Mouse (Mus musculus) megakaryocyte, adult 5-6 weeks (primary cell): ENCODE results near the gene Gimap4. TPM values are rescaled to one million over a fixed set of nuclear protein-coding genes. Genes with fewer than 3 reads are reported as not detected.
A peak's percentile ranks its signal among the peaks of the same experiment; 100 is the strongest.

Experiments used
- ATAC-seq: 2 replicates; pipeline ENCODE4 v1.8.0; 2016; ENCODE audit warnings: mild to moderate bottlenecking, inconsistent platforms; ENCODE audit not compliant: poor library complexity, severe bottlenecking
- total RNA-seq, 2 experiments: library from RNA; stranded (forward) in 1 of 2; stranded (reverse) in 1 of 2; fragments of 153-499, 151-499 nt in 1 of 2; fragments of 221-1000, 200-1000 nt in 1 of 2; gene quantifications; 2 replicates each; pipeline versions ENCODE4 v1.2.3 to v1.2.4; 2015 to 2017

Gene Gimap4
- total RNA-seq, 2 experiments from 2014 or later = 24.2 to 46.0 TPM

DNA sequence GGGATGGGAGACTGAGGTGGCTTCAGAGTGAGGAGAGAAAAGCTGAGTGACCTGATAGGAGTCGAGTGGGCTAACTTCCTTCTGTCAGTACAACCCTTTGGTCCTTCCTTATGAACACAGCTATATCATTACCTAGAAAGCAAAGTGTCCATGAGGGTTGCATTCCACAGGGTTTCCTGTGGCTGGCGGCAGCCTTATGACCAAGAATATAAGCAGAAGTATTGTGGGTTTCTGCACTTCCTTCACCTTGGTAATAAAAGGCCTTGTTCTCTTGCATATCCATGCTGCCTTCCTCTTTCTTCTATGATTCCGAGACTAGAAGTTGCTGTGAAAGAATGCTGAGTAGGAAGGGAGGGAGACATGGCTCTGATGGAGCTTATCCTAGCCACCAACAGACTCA lies 14.5 kb downstream of the Gimap4 start:
- ATAC-seq = peak; percentile 78

DNA sequence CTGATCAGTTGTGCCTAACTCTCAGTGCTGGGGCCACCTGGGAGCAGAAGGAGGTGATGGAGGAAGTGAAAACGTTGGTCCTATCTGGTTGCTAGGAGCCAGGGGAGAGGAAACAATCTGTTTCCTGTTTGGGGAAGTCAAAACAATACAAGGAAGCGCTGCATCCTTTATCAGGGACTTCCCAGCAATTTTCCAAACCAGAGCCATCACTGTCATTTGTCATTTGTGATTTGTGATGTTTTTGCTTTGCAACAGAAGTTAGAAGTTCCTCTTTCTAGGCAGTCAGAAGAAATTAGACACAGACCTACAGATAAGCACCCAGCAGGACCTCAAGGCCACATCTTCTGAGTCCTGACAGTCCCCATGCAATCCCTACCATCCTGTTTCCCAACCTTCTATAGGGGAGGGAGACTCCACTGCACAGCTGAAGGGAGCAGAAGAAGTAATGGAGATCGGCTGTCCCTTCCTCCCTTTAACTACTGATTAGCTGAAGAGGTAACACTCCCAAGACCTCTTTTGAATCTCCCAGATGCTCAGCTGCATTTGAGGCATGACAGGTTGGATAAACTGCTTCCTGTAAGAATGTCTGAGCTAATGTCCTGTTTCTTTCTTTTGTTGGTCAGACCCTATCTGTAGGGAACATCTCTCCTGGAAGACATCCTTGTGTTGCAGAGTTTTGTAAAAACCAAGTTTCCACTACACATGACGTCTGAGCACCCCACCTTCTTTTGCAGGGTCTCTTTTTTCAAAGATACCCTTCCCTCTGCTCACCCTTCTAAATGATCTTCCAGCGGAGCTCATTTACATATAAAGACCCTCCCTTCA lies 16.1 kb downstream of the Gimap4 start:
- peak; percentile 38; the same call in 1 of the 2 replicates for ATAC-seq

- no peak for ATAC-seq
These were observed 17.8 kb downstream of the Gimap4 start for GRCm38 (mm10) chr6:48702146-48702545.

GRCm38 (mm10) chr6:48702601-48703000 lies 18.3 kb downstream of the Gimap4 start:
- ATAC-seq = no peak

GRCm38 (mm10) chr6:48704146-48704545 lies 19.8 kb downstream of the Gimap4 start:
- no peak for ATAC-seq

DNA sequence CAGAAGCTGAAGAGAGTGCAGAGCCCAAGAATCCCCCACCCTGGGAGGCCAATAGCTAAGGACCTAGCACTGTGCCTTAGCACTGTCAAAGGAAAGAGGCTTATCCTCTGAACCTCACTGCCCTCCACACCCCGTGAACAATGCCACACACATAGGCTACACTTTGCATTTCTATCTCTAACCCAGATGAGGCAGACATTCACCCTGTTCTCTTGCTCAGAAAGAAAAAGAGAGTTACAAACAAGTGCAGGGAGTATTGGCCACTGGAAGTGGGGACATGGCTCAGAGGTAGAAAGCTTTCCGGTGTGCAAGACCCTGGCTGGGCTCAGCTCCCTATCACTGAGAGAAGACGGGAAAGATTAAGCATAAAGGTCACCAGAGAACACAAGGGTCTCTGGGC lies 21.8 kb downstream of the Gimap4 start:
- no peak for ATAC-seq

- ATAC-seq = peak; percentile 80
These were observed 34.1 kb downstream of the Gimap4 start, which contains the start of the genes Gm28053 and Gimap7 for GRCm38 (mm10) chr6:48718455-48718854. Gene Gm28053, plus strand, starts transcription at chr6:48718607. Gene Gimap7, plus strand, starts transcription at chr6:48718621.

DNA sequence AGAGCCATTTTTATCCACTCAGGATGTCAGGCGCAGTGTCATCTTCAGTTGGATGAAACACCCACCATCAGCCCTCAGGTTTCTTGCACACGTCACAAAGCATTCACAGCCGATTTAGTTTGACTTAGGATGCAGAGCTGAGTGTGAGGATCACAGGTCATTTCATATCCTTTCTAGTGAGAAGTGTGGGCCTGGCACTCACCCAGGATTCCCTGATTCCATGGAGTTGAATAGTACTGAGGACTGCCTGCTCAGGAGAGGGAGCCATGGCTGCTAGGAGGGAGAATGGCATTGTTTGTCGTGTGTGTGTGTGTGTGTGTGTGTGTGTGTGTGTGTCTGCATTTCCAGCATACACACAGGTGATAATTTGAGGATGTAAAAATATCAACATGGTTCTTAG lies 36.0 kb downstream of the Gimap4 start:
- no peak for ATAC-seq

GRCm38 (mm10) chr6:48723468-48723867 lies 39.1 kb downstream of the Gimap4 start:
- peak; percentile 20; the same call in 1 of the 2 replicates for ATAC-seq

GRCm38 (mm10) chr6:48725476-48725875 lies 41.1 kb downstream of the Gimap4 start:
- peak; percentile 49 for ATAC-seq

- ATAC-seq = peak; percentile 36
These were observed 43.4 kb downstream of the Gimap4 start for GRCm38 (mm10) chr6:48727761-48728160.

DNA sequence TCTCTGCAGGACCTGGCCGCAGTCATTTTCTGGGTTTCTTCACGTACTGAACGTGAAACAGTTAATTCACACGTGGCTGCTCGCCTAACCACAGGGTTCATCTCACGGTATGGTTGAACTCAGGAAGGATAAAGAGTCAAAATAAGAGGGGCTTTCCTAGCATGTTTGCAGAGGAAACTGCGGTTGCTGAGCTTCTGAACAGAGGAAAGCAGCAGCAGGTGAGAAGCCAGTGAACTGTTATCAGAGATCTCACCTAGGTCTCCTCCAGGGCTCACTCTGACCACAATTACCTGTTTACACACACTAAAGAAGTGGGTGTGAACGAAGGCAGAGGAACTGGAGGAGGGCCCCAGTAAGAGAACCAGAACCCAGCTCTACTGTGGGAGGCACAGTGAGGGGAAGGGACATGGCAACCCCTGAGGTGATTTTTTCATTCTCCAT lies 48.5 kb downstream of the Gimap4 start:
- peak; percentile 68 for ATAC-seq

DNA sequence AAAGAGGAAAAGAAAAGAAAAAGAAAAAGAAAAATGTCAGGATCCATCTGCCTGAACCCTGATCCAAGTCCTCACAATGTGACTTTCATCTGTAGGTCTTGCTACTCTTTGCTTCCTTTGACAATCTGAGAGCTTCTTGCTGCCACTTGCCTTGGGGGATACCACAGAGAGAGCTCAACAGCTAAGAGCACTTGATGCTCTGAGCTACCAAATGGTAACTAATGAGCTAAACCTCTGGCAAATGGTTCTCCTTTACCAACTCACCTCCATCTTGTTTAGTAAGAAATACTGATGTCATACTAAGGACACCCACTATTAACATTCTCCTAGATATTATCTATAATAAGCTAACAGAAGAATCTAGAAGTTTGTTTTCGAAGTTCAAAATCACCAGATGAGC lies 49.3 kb downstream of the Gimap4 start:
- no peak for ATAC-seq

GRCm38 (mm10) chr6:48737053-48737452 lies 52.7 kb downstream of the Gimap4 start:
- peak; percentile 31; the same call in 1 of the 2 replicates for ATAC-seq

DNA sequence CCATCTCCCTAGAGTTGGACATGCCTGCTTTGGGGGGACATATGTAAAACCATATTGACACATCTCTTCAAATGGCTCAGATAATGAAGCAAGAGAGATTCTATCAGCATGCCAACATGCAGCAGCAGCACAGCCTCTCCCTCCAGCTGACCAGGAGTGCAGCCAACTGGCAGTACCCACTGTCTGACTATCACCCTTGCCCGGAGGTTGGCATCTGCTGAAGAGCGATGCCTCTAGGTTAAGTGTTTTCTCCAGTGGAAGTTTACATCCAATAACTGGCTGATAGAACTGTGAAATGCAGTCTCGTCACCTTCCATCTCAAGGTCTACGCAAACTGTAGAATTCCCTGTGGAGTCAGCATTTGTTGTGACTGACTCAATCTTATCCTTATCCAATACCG lies 53.3 kb downstream of the Gimap4 start:
- no peak for ATAC-seq

GRCm38 (mm10) chr6:48738961-48739779 lies 54.8 kb downstream of the Gimap4 start, which contains the start of gene Gimap1:
Gene Gimap1, plus strand, starts transcription at chr6:48739054.
- ATAC-seq = peak; percentile 64

DNA sequence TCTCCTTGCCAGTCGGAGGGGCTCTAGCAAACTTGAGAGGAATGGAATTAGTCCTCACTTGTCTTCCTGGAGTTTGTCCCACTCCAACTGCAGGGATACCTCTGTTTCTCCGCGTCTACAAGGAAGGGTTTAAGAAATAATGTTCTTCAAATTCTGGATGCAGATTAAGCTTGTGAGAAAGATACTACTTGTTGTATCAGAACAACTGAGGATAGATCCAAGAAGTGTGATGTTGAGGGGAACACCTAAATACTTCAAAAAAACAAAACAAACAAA lies 55.4 kb downstream of the Gimap4 start:
- ATAC-seq = no peak

DNA sequence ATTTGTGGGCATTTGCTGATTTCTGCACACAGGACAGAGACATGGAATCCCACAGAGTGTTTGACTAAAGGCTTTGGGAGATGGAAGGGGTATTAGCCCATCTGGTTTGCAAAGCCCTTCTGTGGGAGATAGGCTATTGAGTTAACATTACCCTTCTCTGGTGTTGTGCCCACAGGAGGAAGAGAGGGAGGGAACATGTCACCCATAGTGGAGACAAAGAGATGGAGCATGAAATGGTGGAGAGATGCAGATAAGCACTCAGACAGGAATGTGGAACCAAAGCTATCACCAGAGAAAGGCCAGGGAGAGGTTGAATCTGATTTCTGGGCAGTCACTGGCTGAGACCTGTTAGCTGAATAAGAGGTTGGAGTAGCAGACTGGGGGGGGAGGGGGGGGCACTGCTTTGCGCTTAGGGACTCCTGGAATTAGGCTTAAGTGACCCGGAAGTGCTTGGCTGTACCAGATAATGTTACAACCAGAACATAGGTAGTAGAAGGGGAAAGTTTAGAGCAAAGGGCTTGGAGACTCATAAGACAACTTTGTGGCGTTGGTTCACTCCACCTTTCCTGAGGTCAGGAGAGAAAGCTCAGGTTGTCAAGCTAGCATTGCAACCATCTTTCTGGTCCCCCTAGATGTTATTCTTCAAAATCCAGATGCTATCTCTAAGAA lies 56.3 kb downstream of the Gimap4 start:
- no peak for ATAC-seq

DNA sequence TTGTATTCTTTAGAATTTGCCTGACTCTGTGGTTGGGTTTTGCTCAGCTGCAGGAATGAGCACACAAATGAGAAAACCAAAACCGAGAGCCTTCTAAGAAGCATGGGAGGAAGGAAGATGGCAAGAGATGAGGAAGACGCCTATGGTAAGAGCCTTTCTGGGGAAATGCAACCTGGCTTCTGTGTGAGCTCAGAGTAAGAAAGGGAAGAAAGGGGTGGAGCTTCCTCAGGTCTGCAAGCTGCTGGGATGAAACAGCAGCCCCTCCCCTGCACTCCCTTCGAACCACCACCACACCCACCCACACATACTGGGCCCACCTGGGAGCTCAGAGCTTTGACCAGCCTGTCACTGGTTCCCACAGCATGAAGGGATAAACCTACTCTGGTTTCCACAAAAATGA lies 56.9 kb downstream of the Gimap4 start:
- ATAC-seq = no peak
